Mouse (Mus musculus) ES-E14 (cell line): ENCODE measurements around the gene Gm21693. TPM values are rescaled to one million over a fixed set of nuclear protein-coding genes. Genes with fewer than 3 reads are reported as not detected.
"Not testable (repeated sequence)": the region's sequence is repeated elsewhere in the genome, so short reads cannot be mapped to it uniquely, and the experiment has no call there.

Source experiments
- DNase-seq: peaks from one replicate; pipeline ENCODE4 v3.0.0-alpha.2; 2013; ENCODE audit warnings: low read depth, low spot score
- H3K27ac ChIP-seq: 2 replicates; pipeline ENCODE4 v1.5.1; 2012; ENCODE audit warnings: low read depth, mild to moderate bottlenecking, low read length, moderate library complexity, mixed read lengths; ENCODE audit not compliant: poor library complexity, insufficient read depth, severe bottlenecking
- H3K36me3 ChIP-seq: 2 replicates; pipeline ENCODE4 v1.6.1; 2012; ENCODE audit warnings: mild to moderate bottlenecking, low read length, moderate library complexity, mixed read lengths; ENCODE audit not compliant: control insufficient read depth, poor library complexity, insufficient read depth, severe bottlenecking
- H3K4me1 ChIP-seq, 2 experiments: fragments of 150-350 bp in 1 of 2; sonication (generic) in 1 of 2; 2 replicates each; pipeline ENCODE4 v1.6.1; 2012; ENCODE audit warnings: low read length in 2 of 2, mild to moderate bottlenecking in 1 of 2, mixed read lengths in 1 of 2; ENCODE audit not compliant: control insufficient read depth in 2 of 2, insufficient read depth in 2 of 2, poor library complexity in 1 of 2
- H3K4me3 ChIP-seq, 2 experiments: fragments of 150-350 bp in 1 of 2; sonication (generic) in 1 of 2; 2 replicates each; pipeline ENCODE4 v1.5.1; 2012; ENCODE audit warnings: low read length in 2 of 2, low read depth in 1 of 2, mild to moderate bottlenecking in 1 of 2, mixed read lengths in 1 of 2; ENCODE audit not compliant: insufficient read depth in 1 of 2, poor library complexity in 1 of 2, severe bottlenecking in 1 of 2
- H3K9ac ChIP-seq: 2 replicates; pipeline ENCODE4 v1.6.1; 2012; ENCODE audit warnings: low read depth, mild to moderate bottlenecking, low read length, mixed read lengths; ENCODE audit not compliant: poor library complexity, insufficient read depth, severe bottlenecking
- H3K9me3 ChIP-seq: fragments of 150-350 bp; sonication (generic); 2 replicates; pipeline ENCODE4 v1.6.1; 2012; ENCODE audit warnings: low read depth, mild to moderate bottlenecking, low read length; ENCODE audit not compliant: control insufficient read depth, insufficient read depth
- in situ Hi-C, 2 experiments: fragments of 600-800 bp; cut with MboI; formaldehyde crosslinking; loops; one replicate each; pipeline ENCODE4 v1.15.1; 2025; ENCODE audit warnings: low sequenced_read_pairs in 2 of 2, inconsistent platforms in 1 of 2; ENCODE audit not compliant: unreplicated experiment in 2 of 2
- total RNA-seq: library from RNA; depleted of rRNA; stranded (reverse); fragments of 300-350 nt; gene quantifications from 2 replicates; pipeline ENCODE4 v1.2.3, GENCODE M21; 2012; rRNA removed

Gm21693 gene
- total RNA-seq: not detected in 2 replicates

GRCm38 (mm10) chrY:3345229-3345628 is at the start of gene Gm21693:
Gene Gm21693, minus strand, starts transcription at chrY:3345329.
- DNase-seq, H3K27ac ChIP-seq, in situ Hi-C loops, H3K4me1 ChIP-seq, H3K9me3 ChIP-seq, H3K4me3 ChIP-seq, H3K36me3 ChIP-seq, H3K9ac ChIP-seq: not testable (repeated sequence)

GRCm38 (mm10) chrY:3340661-3341060 is 4.5 kb downstream of the Gm21693 start:
- H3K4me3 ChIP-seq, H3K4me1 ChIP-seq, H3K9ac ChIP-seq, H3K9me3 ChIP-seq, DNase-seq, in situ Hi-C loops, H3K36me3 ChIP-seq, H3K27ac ChIP-seq: not testable (repeated sequence)

GRCm38 (mm10) chrY:3306349-3306748 is 38.8 kb downstream of the Gm21693 start, which contains the start of gene Gm21677:
Gene Gm21677, minus strand, starts transcription at chrY:3306449.
- H3K4me3 ChIP-seq, H3K4me1 ChIP-seq, DNase-seq, H3K9ac ChIP-seq, H3K36me3 ChIP-seq, H3K9me3 ChIP-seq, H3K27ac ChIP-seq, in situ Hi-C loops: not testable (repeated sequence)

Other genes starting within 250 kb of the Gm21693 start
- gene Gm21677, start 38.9 kb downstream of the Gm21693 start, total RNA-seq: not detected in 2 replicates
- not detected in 2 replicates for gene Gm21704, start 64.8 kb upstream of the Gm21693 start, total RNA-seq
- 0.36 TPM in 1 of 2 replicates, not detected in the other for gene Gm21708, start 64.8 kb upstream of the Gm21693 start, total RNA-seq